Mouse (Mus musculus): ENCODE measurements around the gene Usp2. TPM values are rescaled to one million over a fixed set of nuclear protein-coding genes. Genes with fewer than 3 reads are reported as not detected.
A peak's percentile ranks its signal among the peaks of the same experiment; 100 is the strongest.

Usp2 gene
- polyA plus RNA-seq (2015; fragmentation: Nextera tagmentation; extraction: Ambion mirVana): 31.9 and 36.8 TPM in 2 replicates

DNA sequence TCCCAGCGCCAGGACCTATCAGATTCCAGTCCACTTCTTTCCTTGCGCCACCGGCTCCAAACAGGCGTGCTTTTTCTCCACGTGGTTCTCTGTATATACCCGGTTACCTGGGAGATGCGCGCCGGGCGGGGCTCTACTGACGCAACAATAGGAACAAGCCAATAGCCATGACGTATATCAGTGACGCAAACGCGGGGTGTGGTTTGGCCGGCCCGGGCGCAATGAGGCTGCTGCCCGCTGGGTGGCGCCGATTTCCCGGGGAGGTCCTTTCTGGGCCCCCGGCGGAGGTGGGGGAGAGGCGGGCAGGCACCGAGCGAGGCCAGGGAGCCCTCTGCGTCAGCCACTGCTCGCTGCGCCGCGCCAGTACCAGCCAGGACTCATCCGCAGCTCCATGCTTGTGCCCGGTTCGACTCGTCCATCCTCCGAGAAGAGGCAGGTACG, at the start of gene Usp2:
Gene Usp2, plus strand, starts transcription at position 237 of the 441 bp plus-strand sequence.
- ATAC-seq (replicated peaks; ENCODE audit: low FRiP score): peak; percentile 96
- H3K4me1 ChIP-seq: peaks cover 40% of the 10 kb centered on the region
- H3K9ac ChIP-seq: peak within 1 kb of the TSS; percentile 53
- peak within 1 kb of the TSS; percentile 57 for H3K4me3 ChIP-seq (replicated peaks)
- no peaks in the 10 kb centered on the region for H3K9me3 ChIP-seq (replicated peaks)
- H3K27me3 ChIP-seq: 0 out of 2 replicates have a peak, but pooled peaks cover 5% of the 10 kb centered on the region
- no peaks in the 10 kb centered on the region for H3K36me3 ChIP-seq
- WGBS: under 1% methylated on average over 38 of the region's 38 CpGs
- peak within 1 kb of the TSS; percentile 93 for H3K4me2 ChIP-seq
- H3K27ac ChIP-seq: 0 out of 2 replicates have a peak within 1 kb of the TSS, but pooled peaks have one; percentile 33

GRCm38 (mm10) chr9:44017846-44018245, 49.0 kb upstream of the Usp2 start:
- H3K9me3 ChIP-seq (replicated peaks): no peaks in the 10 kb centered on the region
- no peak for ATAC-seq (replicated peaks; ENCODE audit: low FRiP score)

GRCm38 (mm10) chr9:44020001-44020400, 46.8 kb upstream of the Usp2 start:
- Histone ChIP-seq H3K27me3 (no peaks in the 10 kb centered on the region), H3K27ac (no peak overlapping the region), H3K4me1 (no peaks in the 10 kb centered on the region), H3K4me2 (no peak overlapping the region), H3K9ac (no peak overlapping the region), H3K4me3 (replicated peaks) (no peak overlapping the region), H3K36me3 (no peaks in the 10 kb centered on the region), H3K9me3 (replicated peaks) (no peaks in the 10 kb centered on the region)
- 65% methylated on average over 7 of the region's 7 CpGs for WGBS
- ATAC-seq (replicated peaks; ENCODE audit: low FRiP score): no peak

More at GRCm38 (mm10) chr9:44017846-44018245, 49.0 kb upstream of the Usp2 start:
- no peak overlapping the region for H3K9ac ChIP-seq
- H3K4me3 ChIP-seq (replicated peaks): no peak overlapping the region
- no peaks in the 10 kb centered on the region for H3K36me3 ChIP-seq
- 71% methylated on average over 5 of the region's 5 CpGs for WGBS
- no peak overlapping the region for H3K27ac ChIP-seq
- no peaks in the 10 kb centered on the region for H3K27me3 ChIP-seq
- H3K4me2 ChIP-seq: no peak overlapping the region
- H3K4me1 ChIP-seq: peaks cover 12% of the 10 kb centered on the region

DNA sequence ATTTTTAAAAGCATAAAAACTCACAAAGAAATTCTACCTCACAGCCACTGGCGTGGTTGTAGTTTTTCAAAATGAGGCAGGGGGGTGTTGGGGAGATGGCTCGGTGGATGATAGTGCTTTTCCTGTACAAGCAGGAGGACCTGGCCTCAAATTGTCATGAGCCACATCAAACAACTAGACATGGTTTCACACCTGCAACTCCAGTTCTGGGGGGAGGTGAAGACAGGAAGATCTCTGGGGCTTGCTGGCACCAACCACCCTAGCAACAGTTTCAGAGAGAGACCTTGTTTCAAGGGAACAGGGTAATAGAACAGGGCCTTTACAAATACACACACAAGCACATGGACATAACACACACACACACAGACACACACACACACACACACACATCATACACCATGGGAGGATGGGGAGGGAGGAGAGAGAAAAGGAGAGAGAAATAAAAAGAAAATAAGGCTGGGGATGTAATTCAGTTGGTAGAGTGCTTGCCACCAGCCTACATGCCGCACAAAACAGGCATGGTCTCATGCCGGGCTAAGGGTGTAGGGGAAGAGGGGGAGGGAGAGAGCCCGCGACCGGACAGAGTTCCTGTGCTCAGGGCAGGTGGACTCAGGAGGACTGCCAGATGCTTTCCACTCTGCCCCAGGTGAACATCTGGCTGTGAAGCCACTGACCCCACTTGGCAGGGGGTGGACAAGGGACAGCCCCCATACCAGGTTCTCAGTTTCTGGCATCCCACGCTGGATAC, 44.5 kb upstream of the Usp2 start:
- no peak overlapping the region for H3K4me3 ChIP-seq (replicated peaks)
- H3K4me1 ChIP-seq: no peaks in the 10 kb centered on the region
- no peaks in the 10 kb centered on the region for H3K27me3 ChIP-seq
- WGBS: 66% methylated on average over 8 of the region's 8 CpGs
- H3K9me3 ChIP-seq (replicated peaks): no peaks in the 10 kb centered on the region
- H3K27ac ChIP-seq: no peak overlapping the region
- no peak overlapping the region for H3K4me2 ChIP-seq
- H3K36me3 ChIP-seq: no peaks in the 10 kb centered on the region
- ATAC-seq (replicated peaks; ENCODE audit: low FRiP score): no peak
- no peak overlapping the region for H3K9ac ChIP-seq

GRCm38 (mm10) chr9:44024096-44024495, 42.7 kb upstream of the Usp2 start:
- Histone ChIP-seq H3K9ac (no peak overlapping the region), H3K4me2 (no peak overlapping the region), H3K4me1 (0 out of 2 replicates have a peak, but pooled peaks cover under 1% of the 10 kb centered on the region), H3K36me3 (no peaks in the 10 kb centered on the region), H3K27me3 (no peaks in the 10 kb centered on the region), H3K9me3 (replicated peaks) (no peaks in the 10 kb centered on the region), H3K27ac (no peak overlapping the region), H3K4me3 (replicated peaks) (no peak overlapping the region)
- no peak for ATAC-seq (replicated peaks; ENCODE audit: low FRiP score)
- WGBS: 87% methylated on average over 3 of the region's 3 CpGs

GRCm38 (mm10) chr9:44029580-44030236, 37.1 kb upstream of the Usp2 start:
- Histone ChIP-seq H3K9me3 (replicated peaks) (no peaks in the 10 kb centered on the region), H3K27me3 (no peaks in the 10 kb centered on the region), H3K4me2 (no peak overlapping the region), H3K9ac (no peak overlapping the region), H3K4me3 (replicated peaks) (no peak overlapping the region), H3K36me3 (no peaks in the 10 kb centered on the region), H3K27ac (0 out of 2 replicates have a peak overlapping the region, but pooled peaks have one; percentile 39), H3K4me1 (peaks cover 11% of the 10 kb centered on the region; the same call in 1 of the 2 replicates)
- no peak for ATAC-seq (replicated peaks; ENCODE audit: low FRiP score)
- 41% methylated on average over 5 of the region's 5 CpGs for WGBS

- Histone ChIP-seq H3K9ac (no peak overlapping the region), H3K36me3 (no peaks in the 10 kb centered on the region), H3K9me3 (replicated peaks) (no peaks in the 10 kb centered on the region), H3K4me2 (no peak overlapping the region), H3K4me3 (replicated peaks) (no peak overlapping the region), H3K4me1 (peaks cover 11% of the 10 kb centered on the region; the same call in 1 of the 2 replicates), H3K27me3 (no peaks in the 10 kb centered on the region), H3K27ac (no peak overlapping the region)
- WGBS: 92% methylated on average over 4 of the region's 4 CpGs
- no peak for ATAC-seq (replicated peaks; ENCODE audit: low FRiP score)
Measured at GRCm38 (mm10) chr9:44030646-44031045, 36.2 kb upstream of the Usp2 start.

DNA sequence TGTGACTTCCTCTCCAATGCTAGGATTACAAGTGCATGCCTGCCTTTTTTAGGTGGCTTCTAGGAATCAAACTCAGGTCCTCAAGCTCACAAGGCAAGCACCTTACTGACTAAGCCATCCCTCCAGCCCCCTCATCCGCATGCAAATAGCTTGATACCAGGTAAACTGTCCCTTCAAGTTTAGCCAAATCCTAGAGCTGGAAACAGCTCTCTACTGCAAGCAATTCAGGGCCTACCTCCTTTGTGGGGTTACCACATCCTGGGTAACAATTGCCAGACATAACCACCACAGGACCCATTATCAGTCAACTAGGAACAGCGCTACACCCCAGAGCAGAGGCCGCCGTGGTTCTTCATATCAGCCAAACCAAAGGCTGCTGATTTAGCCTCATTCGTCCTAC, 35.7 kb upstream of the Usp2 start:
- Histone ChIP-seq H3K9me3 (replicated peaks) (no peaks in the 10 kb centered on the region), H3K27ac (no peak overlapping the region), H3K4me2 (no peak overlapping the region), H3K27me3 (no peaks in the 10 kb centered on the region), H3K36me3 (no peaks in the 10 kb centered on the region), H3K4me1 (peaks cover 11% of the 10 kb centered on the region; the same call in 1 of the 2 replicates), H3K9ac (no peak overlapping the region), H3K4me3 (replicated peaks) (no peak overlapping the region)
- 92% methylated on average over 5 of the region's 5 CpGs for WGBS
- ATAC-seq (replicated peaks; ENCODE audit: low FRiP score): no peak

GRCm38 (mm10) chr9:44031946-44032345, 34.9 kb upstream of the Usp2 start:
- 77% methylated on average over 4 of the region's 4 CpGs for WGBS
- no peak for ATAC-seq (replicated peaks; ENCODE audit: low FRiP score)
- H3K4me2 ChIP-seq: no peak overlapping the region

DNA sequence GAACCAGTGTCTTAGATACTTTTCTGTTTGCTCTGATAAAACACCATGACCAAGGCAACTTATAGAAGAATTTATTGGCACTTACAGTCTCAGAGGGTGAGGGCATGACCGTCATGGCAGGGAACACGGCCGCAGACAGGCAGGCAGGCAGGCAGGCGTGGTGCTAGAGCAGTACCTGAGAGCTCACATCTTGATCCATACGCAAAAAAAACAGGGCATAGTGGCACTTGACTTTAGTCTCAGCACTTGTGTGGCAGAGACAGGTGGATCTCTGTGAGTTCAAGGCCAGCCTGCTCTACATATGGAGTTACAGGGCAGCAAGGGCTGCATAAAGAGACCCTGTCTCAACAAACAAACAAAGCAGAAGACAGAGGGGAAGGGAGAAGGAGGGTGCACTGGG, 33.5 kb upstream of the Usp2 start:
- H3K4me2 ChIP-seq: no peak overlapping the region
- 93% methylated on average over 5 of the region's 5 CpGs for WGBS
- H3K9me3 ChIP-seq (replicated peaks): no peaks in the 10 kb centered on the region
- H3K4me1 ChIP-seq: peaks cover 11% of the 10 kb centered on the region; the same call in 1 of the 2 replicates
- H3K9ac ChIP-seq: no peak overlapping the region
- H3K4me3 ChIP-seq (replicated peaks): no peak overlapping the region
- no peak overlapping the region for H3K27ac ChIP-seq
- no peaks in the 10 kb centered on the region for H3K36me3 ChIP-seq
- no peaks in the 10 kb centered on the region for H3K27me3 ChIP-seq
- ATAC-seq (replicated peaks; ENCODE audit: low FRiP score): no peak

More at GRCm38 (mm10) chr9:44031946-44032345, 34.9 kb upstream of the Usp2 start:
- Histone ChIP-seq H3K4me3 (replicated peaks) (no peak overlapping the region), H3K27me3 (no peaks in the 10 kb centered on the region), H3K27ac (no peak overlapping the region), H3K36me3 (no peaks in the 10 kb centered on the region), H3K9ac (no peak overlapping the region), H3K4me1 (peaks cover 11% of the 10 kb centered on the region; the same call in 1 of the 2 replicates), H3K9me3 (replicated peaks) (no peaks in the 10 kb centered on the region)

DNA sequence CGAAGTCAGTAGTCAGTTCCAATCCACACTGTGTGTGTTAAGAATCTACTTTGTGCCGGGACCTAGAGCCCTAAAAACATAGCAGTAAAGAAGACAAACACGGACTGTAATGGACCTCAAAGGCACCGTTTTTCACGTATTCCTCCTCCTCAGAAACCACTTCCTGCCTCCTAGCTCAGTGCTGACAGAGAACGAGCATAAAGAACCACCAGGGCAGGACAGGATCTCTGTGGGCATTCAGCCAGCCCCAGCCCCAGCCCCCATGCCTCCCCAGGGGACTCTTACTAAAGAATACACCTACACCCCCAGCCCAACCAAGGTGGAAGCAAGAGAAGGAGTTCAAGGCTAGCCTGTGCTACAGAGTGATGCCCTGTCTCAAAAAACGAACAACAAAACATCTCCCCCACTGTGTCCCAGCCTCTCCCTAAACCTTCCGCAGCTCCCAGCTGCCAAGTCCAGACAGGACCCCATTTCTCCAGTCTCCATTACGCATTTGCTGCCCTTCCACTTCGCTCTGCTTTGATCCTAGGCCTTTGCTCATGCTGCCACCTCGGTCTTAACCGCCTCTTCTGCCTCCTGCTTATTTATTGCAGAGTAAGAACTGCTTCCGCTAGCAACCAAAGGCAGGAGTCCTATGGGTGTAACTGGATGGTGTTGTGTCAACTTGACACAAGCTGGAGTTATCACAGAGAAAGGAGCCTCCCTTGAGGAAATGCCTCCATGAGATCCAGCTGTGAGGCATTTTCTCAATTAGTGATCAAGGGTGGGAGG, 32.7 kb upstream of the Usp2 start:
- no peak overlapping the region for H3K4me2 ChIP-seq
- H3K27ac ChIP-seq: no peak overlapping the region
- WGBS: 51% methylated on average over 13 of the region's 13 CpGs
- H3K9me3 ChIP-seq (replicated peaks): no peaks in the 10 kb centered on the region
- H3K9ac ChIP-seq: no peak overlapping the region
- H3K4me1 ChIP-seq: peaks cover 10% of the 10 kb centered on the region; the same call in 1 of the 2 replicates
- H3K27me3 ChIP-seq: no peaks in the 10 kb centered on the region
- no peaks in the 10 kb centered on the region for H3K36me3 ChIP-seq
- ATAC-seq (replicated peaks; ENCODE audit: low FRiP score): no peak
- H3K4me3 ChIP-seq (replicated peaks): no peak overlapping the region

All from kidney, embryonic 15.5 days (tissue).